Mouse (Mus musculus) right cerebral cortex, postnatal 14 days (tissue): ENCODE measurements at regions not wholly inside any gene's neighbourhood (a gene's known extent, or its start where the extent isn't known, plus 50 kb on each side); places are given as distances from the start of the nearest gene placed in this dataset.

Experiments used
- DNase-seq: peaks from one replicate; pipeline ENCODE4 v3.0.0; 2022

DNA sequence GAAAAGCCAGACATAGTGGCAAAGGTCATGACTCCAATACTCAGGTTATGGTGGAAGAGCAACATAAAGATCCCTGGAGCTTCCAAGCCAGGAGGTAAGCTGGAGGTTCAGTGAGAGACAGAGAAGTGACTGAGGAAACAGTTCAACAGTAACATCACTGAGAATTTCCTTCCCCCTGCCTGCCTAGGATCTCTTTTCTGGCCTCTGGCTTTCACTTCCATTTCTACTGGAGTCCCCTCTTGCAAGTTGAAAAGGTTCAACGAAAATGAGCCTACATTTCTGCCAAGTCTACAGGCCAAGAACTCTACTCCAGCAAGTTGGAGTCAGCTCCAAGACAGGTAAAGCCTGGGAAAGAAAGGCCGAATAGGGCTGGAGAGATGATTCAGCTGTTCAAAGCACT lies 293.0 kb downstream of the Epha4 start:
- DNase-seq, result no peak

DNA sequence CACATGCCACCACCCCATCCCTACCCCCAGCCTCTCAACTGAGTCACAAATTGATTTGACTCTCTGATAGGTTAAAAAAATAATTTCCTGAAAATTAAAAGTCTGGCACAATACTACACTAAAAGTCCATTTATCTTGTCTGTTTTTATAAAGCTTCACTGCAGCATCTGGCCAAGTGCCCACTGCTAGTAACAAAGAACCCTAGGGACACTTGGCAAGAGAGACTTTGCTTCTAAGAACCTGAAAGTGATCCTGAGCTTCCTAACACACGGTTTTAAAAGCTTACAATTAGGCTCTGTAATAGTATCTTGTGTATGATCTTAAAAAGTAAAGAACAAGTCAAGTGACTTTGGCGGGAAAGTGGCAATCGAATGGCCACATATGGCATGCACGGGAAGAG lies 288.3 kb downstream of the Epha4 start:
- DNase-seq, result no peak

DNA sequence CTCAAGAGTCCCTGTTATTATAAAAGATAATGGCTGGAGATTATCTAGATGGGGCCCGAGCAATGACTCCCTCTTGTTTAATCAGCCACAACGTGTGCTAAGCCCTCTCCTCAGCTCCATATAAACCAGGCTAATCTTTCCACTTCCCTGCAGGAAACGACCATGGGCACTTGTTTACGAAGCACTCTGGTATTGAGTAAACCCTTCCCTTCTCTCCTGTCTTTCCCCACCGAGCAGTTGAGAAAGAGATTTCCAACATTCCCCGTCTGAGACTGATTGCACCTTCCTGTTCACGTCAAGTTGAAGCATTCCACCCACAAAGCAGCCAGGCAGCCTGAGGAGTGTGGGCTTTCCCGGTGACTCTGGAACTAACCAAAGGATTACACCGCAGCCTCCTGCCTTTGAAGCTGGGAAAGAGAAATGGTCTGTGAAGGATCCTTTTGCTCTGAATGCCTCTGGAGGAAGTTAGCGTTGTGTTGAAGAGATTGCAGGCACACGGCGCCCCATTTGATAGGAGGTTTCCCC lies 287.8 kb downstream of the Epha4 start:
- no peak for DNase-seq

DNA sequence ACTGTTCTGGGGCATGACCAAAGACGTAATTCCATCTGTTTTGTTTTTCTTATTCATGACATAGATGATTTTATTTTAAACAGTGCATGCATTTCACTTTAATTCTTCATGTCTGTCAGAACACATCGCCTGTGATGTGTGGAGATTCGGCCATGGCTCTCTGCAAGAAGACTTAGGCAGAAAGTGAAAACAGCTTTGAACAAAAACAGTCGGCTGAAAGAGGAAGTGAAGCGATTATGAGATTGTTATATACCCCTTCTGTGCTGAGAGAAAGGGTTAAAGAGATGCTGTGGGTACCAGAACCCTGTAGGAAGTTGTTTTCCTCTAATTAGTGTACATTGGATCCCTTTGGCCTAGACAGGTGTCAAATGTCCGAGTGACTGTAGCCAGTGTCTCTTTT lies 287.1 kb downstream of the Epha4 start:
- no peak for DNase-seq

DNA sequence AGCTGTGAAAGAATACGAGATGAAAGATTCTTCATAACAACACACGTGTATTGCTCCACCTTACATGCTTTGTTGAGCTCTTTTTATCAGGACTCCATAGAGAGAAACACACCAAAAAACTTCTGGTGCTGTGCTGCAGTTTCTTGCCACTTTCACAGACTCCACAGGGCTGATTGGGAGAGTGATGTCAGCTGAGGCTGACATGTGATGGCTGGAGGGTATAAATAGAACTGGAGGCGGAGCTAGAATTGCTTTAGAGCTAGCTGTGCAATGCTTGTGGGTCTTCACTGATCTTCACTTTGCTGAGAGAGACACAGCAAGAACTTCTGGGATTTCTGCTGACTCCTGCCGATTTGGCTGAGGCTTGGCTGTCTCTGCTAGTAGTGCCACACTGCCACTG lies 285.3 kb downstream of the Epha4 start:
- DNase-seq, result no peak

DNA sequence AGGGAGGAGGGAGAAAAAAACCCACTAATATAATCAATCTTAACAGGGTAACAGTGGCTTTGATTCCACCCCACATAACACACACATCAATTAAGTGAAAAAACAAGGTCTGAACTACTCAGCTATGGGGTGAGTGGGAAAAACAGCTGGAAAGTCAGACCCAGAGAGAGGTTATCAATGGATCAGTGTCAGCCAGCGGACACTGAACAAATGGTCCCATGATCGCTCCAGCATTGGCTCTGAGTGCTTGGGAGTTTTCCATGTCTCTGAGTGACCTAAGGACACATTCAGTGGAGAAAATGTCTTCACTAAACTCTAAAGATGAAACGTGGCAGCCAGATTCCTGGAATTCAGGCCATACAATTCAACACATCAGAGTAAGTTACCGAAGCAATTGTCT lies 281.9 kb downstream of the Epha4 start:
- no peak for DNase-seq

DNA sequence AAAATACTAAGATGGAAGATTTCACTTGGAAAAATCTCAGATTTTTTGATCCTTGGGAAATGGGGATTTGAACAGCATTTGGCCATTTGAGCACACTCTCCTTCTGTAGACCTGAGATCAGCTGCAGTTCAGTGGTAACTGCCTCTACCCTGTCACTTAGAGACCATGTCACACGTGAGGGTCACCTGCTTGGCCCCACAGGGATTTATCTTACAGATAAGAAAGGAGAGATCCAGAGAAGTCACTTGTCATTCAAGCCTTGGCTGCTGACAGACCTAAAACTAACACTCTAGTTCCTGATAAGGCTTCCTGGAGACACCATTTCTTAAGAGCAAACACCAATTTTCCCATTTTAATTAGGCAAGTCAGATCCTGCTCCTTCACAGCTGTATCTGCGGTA lies 270.2 kb downstream of the Epha4 start:
- DNase-seq, result no peak

DNA sequence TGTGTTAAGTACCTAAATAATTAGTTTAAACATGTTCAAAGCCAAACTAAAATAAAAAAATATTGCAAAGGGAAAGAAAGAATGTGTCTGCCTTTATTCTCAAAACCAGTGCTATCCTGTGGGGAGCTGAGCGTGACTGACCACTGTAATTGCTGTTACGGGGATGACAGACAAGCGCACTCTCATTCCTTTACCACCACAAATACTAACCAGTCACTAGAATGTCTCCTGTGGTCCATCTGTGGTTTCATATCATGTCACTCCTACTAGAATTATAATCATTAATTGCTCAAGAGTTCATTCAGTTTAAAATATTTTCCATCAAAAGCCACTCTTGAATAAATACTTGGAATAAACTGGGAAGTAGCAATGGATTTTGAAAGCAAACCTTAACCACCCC lies 268.8 kb downstream of the Epha4 start:
- DNase-seq, result no peak

DNA sequence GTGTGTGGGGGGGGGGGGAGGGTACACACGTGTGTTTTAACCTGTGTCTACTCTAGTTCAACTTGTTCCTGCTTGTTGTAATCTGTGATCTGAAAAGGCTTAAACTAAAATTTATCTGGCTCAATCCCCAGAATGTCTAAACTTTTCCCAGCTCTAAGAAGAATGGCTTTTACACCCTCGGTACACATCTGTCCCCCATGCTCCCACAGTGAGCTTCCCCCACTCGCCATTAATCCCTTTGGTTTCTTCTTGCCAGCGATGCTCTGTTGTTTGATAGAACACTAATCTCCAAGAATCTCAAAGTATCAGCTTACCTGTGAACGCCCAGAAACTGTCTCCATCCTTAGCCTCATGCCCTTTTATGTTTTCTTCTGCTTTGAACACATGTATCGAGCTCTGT lies 260.6 kb downstream of the Epha4 start:
- no peak for DNase-seq

DNA sequence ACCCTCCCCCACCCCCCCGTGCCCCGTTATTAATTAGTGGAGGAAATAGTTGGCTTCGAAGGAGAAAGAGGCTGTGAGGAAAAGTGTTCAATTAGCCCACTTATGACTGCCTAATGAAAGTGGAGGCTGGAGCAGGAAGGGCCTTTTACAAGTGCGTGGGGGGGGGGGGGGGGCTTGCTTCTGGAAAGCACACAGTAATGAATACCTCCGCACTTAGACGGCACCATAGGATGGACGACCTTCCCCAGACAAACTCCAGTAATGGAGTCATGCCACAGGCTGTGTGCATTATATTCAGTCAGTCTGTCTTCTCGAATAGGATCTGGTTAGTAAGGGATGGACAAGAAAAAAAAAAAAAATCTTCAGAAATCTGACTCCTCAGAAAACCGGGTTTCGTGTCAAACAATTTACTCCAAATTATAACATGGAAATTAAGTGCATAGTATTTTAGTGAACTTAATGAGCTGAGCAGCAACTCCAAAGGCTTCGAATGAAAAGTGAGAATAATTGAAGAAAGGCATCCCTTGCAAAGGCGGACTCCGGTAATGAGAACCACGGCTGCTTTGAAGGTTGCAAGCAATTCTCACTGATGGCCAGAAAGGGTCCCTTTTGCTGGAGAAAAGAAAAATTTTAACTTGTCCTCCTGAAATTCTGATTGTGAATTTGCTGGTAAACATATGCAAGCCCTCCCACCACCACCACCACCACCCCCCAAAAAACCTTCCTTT lies 258.6 kb downstream of the Epha4 start:
- DNase-seq, result no peak

DNA sequence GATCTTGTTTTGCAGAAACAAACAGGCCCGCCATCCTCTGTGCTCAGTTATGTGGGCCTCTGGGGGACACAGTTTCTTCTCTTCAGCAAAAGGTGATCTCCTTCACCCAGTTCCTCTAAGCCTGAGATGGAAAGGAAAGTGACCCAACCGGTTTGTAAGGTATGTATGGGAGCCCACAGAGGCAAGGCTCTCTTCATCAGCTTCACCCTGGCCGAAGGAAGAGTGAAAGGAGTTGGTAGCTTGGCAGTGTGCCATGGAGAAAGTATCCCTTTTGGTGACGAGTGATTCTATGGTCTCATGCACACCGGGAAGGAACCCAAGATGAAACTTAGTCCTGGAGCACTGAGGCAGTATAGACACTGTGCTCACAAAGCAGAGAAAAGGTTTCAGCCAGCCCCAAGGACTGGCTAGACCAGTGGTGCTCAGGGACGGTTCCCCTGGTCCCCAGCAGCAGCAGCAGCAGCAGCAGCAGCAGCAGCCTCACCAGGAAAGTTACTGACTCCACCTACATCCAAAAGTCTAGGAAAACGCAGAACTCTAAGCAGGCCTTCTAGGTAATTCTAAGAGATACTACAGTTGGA lies 256.1 kb downstream of the Epha4 start:
- no peak for DNase-seq

DNA sequence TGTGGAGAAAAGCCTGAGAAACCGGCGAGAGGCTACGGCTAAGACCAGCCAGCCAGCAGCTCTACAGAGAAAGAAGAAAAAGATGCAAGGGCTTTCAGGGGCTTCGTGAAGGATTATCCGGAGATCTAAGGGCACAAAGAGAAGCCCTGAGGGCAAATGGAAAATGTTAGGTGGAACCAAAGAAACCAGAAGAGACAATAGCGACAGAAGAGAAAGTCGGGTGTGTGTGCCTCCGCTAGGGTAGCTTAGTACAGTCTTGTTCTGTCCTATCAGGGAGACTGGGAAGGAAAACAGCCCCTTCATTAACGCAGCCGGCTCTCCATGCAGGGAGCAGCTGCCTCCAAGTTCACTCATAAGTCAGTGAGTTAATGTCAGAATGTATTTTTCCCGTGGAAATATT lies 255.1 kb downstream of the Epha4 start:
- DNase-seq, result no peak

DNA sequence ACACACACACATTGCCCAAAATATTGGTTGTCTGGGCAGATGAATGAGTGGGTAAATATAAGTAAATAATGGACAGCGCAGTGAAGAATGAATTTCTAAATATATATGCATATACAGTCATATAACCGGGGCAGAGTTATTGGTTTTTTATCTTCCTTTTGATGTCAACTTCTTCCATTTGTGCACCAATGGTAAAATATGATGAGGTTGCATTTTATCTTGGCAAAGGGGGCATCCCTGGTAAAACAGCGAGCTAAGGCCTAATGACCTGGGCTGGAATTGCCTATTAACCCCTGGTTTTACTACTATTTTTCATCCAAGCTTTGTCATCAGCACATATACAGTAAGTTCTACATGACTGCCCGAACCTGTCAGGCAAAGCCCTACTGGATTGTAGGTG lies 253.2 kb downstream of the Epha4 start:
- DNase-seq, result no peak

DNA sequence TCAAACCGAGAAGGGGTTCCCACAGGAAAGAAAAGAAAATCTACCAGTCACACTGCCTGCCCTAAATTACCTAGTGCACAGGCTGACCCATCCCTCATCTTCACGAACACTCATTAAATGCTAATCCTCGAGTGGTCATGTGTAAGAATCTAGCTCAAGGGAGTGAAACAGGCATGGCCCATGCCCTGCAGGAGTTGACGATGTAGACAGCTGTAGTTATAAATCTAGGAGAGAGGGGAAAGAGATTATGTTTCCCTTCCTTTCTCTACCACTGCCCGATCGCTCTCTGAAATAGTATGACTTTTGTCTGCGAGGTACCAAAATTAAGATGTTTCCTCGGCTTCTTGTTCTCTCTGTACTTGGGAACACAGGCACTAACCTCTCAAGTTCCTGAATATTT lies 249.2 kb downstream of the Epha4 start:
- DNase-seq, result no peak

DNA sequence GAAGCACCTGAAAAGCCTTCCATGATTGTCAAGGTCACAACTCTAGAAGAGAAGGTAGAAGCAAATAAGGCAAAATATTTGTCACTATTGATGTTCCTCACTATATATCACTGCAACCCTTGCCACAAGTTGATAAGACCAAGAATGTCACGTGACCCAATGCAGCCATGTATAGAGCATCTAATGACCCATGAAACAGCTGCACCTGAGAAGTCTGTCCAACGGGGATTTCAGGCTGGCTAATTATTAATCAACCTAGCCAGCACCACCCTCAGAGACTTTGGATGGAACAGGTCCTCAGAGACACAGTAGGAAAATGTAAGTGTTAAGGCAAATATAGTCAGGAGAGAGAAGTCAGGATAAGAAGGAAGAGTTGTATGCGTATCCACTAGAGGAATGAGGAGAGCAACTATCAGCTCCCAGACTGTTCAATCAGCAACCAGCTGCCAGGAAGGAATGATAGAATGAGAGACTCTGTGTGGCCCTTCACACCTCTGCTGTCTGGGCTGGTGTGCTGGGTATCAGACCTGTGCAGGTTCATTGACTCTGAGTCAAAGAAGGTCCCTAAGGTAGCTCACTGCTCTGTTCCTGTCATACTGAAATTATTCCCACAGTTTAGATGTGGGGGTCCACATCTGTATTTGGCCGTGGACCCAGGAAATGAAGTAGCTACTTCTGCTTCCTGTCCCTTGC lies 247.4 kb downstream of the Epha4 start:
- DNase-seq, result no peak

DNA sequence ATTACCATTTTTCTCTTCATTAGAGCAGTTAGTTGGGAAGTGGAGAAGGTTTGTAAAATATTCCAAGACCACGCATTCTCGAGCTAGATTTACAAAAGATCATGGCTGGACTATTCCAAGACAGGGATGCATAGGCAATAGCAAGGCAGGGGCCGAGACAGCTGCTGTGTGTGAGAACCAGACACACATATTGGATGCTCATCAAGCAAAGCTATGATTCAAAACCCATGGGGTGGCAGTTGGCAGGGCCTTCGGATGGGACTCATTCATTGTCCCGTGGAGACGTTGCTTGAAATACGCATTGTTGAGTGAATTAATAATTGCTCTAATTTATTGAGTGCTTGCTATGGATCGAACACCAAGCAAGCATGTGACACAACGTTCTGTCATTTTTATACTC lies 239.6 kb downstream of the Epha4 start:
- DNase-seq, result no peak

DNA sequence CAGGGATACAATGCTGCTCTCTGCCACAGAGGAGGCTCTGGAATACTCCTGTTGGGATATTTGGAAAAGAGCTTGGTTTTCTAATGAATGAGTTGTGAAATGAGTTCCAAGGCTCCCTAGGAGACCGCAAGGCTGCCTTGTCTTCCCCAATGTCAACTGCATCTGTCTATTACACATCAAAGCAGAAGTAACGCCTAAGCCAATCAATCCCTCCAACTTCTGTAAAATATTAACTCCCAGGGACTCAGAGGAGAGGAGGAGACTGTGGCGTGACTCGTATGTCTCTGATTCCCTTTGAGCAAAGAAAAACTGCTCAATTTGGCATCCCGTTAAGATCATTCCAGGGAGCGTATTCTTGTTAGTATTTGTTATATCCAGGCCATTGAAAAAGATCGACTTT lies 235.3 kb downstream of the Epha4 start:
- DNase-seq, result no peak

DNA sequence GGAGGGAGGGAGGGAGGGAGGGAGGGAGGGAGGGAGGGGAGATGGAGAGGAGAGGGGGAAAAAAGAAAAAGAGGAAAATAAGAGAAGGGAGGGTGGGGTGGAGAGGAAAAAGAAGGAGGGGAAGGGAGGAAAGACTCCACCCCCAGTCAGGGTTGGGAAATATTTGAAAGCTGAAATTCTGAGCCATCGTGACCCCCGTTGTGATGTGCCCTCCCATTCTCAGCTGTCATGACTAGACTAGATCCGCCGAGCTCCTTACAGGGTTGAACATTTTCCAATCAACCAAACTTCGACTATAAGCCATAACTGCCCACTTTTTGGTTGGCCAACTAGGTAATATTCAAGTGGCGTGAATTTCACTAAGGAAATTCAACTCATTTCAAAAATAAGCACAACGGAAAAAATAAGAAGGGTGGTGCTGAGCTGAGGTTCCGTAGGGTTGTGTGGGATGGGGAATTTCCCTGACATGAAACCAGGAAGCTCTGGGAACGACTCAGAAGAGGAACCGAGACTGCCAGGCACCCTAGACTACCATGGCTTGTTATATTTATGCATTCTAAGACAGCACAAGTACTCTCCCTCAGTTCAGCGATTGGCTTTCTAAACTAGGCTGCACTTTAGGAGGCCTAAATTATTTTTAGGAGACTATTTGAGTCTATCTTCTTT lies 234.4 kb downstream of the Epha4 start:
- DNase-seq, result no peak

DNA sequence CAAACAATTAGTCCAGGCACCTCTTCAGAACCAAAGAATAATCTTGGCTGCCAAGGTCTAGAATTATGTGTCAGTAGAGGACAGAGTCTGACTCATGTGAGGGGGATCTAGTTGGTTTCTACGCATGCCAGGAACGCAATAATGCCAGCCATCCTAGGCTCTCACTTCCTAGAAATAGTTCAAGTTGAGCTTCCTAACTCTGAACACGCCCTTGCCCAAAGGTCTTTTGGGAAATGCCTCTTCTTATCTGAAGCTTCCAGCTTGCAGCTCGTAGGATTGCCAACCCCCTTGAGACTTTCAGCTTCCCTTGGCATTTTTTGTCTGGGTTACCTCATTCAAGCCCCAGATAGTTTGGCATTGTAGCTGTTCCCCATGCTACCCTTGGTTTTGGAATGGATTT lies 233.1 kb downstream of the Epha4 start:
- no peak for DNase-seq

DNA sequence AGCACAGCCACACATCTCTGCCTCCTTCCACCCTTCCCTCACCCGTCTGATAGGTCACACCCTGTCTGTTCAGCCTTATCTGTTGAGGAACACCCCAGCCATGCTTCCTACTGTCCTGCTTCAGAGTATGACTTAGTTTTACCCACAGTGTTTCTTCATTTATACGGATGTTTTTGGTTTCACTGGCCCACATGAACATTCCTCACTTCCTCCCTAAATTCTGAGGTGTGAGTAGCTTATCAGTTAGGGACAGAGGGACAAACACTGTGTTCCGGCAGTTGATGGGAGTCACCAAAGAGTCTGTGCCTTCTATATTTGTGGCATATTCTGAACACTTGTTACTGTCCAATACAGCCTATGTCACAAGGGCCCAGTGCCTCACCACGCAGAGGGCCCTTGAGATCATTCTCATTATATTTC lies 216.2 kb downstream of the Epha4 start:
- no peak for DNase-seq

DNA sequence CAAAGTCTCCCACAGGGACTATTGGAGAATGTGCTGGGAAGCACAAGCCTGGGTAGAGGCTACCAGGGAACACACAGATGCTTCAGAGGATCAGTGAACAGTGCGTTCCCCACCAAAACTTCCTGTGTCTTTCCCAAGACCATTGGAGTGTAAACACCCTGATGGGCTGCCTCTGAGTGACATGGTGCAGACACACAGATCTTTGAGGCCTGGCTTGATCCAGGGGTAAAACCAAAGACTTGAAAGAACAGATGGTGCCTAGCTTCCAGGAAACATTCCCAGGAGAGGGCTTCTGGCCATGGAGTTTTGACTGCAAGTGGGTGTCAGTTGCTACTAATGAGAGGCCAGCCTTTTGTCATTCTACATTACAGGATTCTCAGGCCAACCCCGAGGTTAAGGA lies 214.1 kb downstream of the Epha4 start:
- DNase-seq, result no peak

DNA sequence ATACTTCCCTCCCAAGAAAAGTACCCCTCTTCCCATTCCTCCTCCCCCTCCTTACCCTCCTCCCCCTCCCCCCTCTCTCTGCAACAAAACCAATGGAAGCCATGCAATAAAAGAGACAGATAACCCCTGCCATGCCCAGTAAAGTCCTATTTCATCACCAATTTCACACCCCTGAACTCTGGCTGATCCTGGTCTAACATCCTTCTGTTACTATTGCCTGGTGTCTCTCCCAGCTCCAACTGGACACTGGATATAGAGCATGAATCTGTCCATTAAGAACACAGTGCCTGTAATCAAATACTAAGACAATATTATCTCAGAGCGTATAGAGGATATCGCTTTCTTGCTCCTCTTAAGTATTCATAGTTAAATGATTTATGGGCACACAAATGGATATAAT lies 210.1 kb downstream of the Epha4 start:
- DNase-seq, result no peak

DNA sequence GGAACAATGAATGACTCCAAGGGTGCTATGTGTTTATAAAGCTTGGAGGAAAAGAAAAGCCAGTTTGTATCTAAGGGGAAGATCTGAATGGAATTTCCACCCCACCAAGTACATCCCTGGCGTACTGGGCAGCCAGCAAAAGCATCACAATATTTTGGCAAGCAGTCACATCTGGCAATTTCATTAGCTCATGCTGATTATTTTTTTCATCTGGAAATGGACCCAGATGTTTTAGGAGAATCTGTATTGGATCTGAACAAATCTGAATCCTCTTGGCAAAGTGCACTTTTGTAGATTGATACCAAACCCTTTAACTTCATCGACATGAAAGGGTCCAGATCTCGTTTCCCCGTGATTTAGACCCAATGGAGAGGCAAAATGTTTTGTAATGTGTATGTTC lies 207.1 kb downstream of the Epha4 start:
- DNase-seq, result no peak

DNA sequence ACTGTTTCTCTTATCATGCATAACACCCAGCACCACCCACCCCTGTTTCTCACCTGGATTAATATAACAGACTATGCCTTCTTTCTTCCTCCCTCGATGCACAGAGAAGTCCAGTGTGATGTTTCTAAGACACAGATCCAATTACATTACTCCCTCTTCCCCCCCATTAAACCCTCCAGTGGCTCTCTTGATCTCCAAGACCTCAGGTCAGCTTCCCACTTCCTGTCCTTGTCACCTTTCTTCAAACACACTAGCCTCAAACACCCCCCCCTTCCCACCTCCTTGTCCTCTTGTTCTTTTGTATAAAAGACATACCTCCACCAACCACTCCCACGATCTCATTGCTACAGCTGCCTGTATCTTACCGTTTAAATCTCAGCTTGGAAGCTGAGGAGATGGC lies 201.8 kb downstream of the Epha4 start:
- no peak for DNase-seq
